Mouse (Mus musculus) heart, embryonic 13.5 days (tissue): ENCODE data around the gene Mapk8. TPM values are rescaled to one million over a fixed set of nuclear protein-coding genes. Genes with fewer than 3 reads are reported as not detected.
A peak's percentile ranks its signal among the peaks of the same experiment; 100 is the strongest.

Experiments
- ATAC-seq: fragments of 200-750 bp; cut with Nextera tagmentation; 2 replicates; pipeline ENCODE4 v1.8.0; 2017; ENCODE audit warnings: moderate TSS enrichment; ENCODE audit not compliant: insufficient number of reproducible peaks, low FRiP score, low TSS enrichment; ENCODE audit errors: extremely low read depth
- H3K27ac ChIP-seq: fragments of 300-500 bp; sonication (generic); replicated peaks from 2 replicates; pipeline ENCODE4 v1.5.1; 2015; ENCODE audit warnings: moderate library complexity, mild to moderate bottlenecking, inconsistent platforms
- H3K27me3 ChIP-seq: fragments of 300-500 bp; sonication (generic); replicated peaks from 2 replicates; pipeline ENCODE4 v1.6.1; 2015; ENCODE audit warnings: mild to moderate bottlenecking, inconsistent platforms
- H3K36me3 ChIP-seq: fragments of 300-500 bp; sonication (generic); 2 replicates; pipeline ENCODE4 v1.6.1; 2015; ENCODE audit warnings: mild to moderate bottlenecking, inconsistent platforms
- H3K4me1 ChIP-seq: fragments of 300-500 bp; sonication (generic); 2 replicates; pipeline ENCODE4 v1.6.1; 2015; ENCODE audit warnings: inconsistent platforms
- H3K4me2 ChIP-seq: fragments of 300-500 bp; sonication (generic); 2 replicates; pipeline ENCODE4 v1.6.1; 2015; ENCODE audit warnings: inconsistent platforms, mild to moderate bottlenecking, moderate library complexity
- H3K4me3 ChIP-seq: fragments of 300-500 bp; sonication (generic); 2 replicates; pipeline ENCODE4 v1.5.1; 2015; ENCODE audit warnings: moderate library complexity, mild to moderate bottlenecking, inconsistent platforms
- H3K9ac ChIP-seq: fragments of 300-500 bp; sonication (generic); 2 replicates; pipeline ENCODE4 v1.6.1; 2015; ENCODE audit warnings: inconsistent platforms, mild to moderate bottlenecking, moderate library complexity
- H3K9me3 ChIP-seq: fragments of 300-500 bp; sonication (generic); 2 replicates; pipeline ENCODE4 v1.6.1; 2016; ENCODE audit warnings: inconsistent platforms
- WGBS: fragments of 180-500 bp; shearing (Covaris S2); methylation state at CpG from one replicate; pipeline ENCODE4 v1.1.7; 2015; ENCODE audit warnings: mixed read lengths; 5-methylcytosine and 5-hydroxymethylcytosine counted together
- polyA plus RNA-seq: library from polyadenylated mRNA; unstranded; fragments of >200 nt; fragmentation: Nextera tagmentation; extraction: Ambion mirVana; gene quantifications from 2 replicates; pipeline ENCODE4 v1.2.1, GENCODE M21; 2015

The Mapk8 gene
- polyA plus RNA-seq, 1 experiment from 2014 or later: 11.1 TPM

GRCm38 (mm10) chr14:33346546-33346945 is 100.4 kb downstream of the Mapk8 start:
- no peaks in the 10 kb centered on the region for H3K36me3 ChIP-seq
- ATAC-seq: no peak
- 55% methylated on average over 6 of the region's 6 CpGs for WGBS
- no peak overlapping the region for H3K9ac ChIP-seq
- no peak overlapping the region for H3K4me2 ChIP-seq
- no peak overlapping the region for H3K4me3 ChIP-seq
- peaks cover 13% of the 10 kb centered on the region for H3K4me1 ChIP-seq
- no peaks in the 10 kb centered on the region for H3K9me3 ChIP-seq
- no peak overlapping the region for H3K27ac ChIP-seq
- peaks cover 71% of the 10 kb centered on the region for H3K27me3 ChIP-seq

- H3K9ac ChIP-seq: no peak overlapping the region
- H3K4me1 ChIP-seq: peaks cover 4% of the 10 kb centered on the region; the same call in 1 of the 2 replicates
- H3K9me3 ChIP-seq: no peaks in the 10 kb centered on the region
- ATAC-seq: no peak
- WGBS: 72% methylated on average over 14 of the region's 14 CpGs
- no peaks in the 10 kb centered on the region for H3K36me3 ChIP-seq
- H3K4me3 ChIP-seq: no peak overlapping the region
- peaks cover 37% of the 10 kb centered on the region for H3K27me3 ChIP-seq
- no peak overlapping the region for H3K27ac ChIP-seq
- no peak overlapping the region for H3K4me2 ChIP-seq
Measured at GRCm38 (mm10) chr14:33343131-33343725, 103.7 kb downstream of the Mapk8 start.

GRCm38 (mm10) chr14:33338684-33339083 is 108.3 kb downstream of the Mapk8 start:
- Histone ChIP-seq H3K36me3 (no peaks in the 10 kb centered on the region), H3K27me3 (peaks cover 16% of the 10 kb centered on the region), H3K4me2 (no peak overlapping the region), H3K27ac (no peak overlapping the region), H3K4me3 (no peak overlapping the region), H3K4me1 (peaks cover 7% of the 10 kb centered on the region; the same call in 1 of the 2 replicates), H3K9ac (no peak overlapping the region), H3K9me3 (no peaks in the 10 kb centered on the region)
- no peak for ATAC-seq
- 71% methylated on average over 5 of the region's 5 CpGs for WGBS

GRCm38 (mm10) chr14:33335733-33336132 is 111.2 kb downstream of the Mapk8 start:
- no peaks in the 10 kb centered on the region for H3K36me3 ChIP-seq
- H3K9ac ChIP-seq: no peak overlapping the region
- H3K4me3 ChIP-seq: no peak overlapping the region
- no peaks in the 10 kb centered on the region for H3K9me3 ChIP-seq
- H3K27me3 ChIP-seq: peaks cover 4% of the 10 kb centered on the region; the same call in 1 of the 2 replicates
- H3K4me2 ChIP-seq: no peak overlapping the region
- no peak overlapping the region for H3K27ac ChIP-seq
- ATAC-seq: no peak
- 54% methylated on average over 6 of the region's 6 CpGs for WGBS
- H3K4me1 ChIP-seq: peaks cover 18% of the 10 kb centered on the region

- 59% methylated on average over 4 of the region's 4 CpGs for WGBS
- Histone ChIP-seq H3K4me3 (no peak overlapping the region), H3K27me3 (peaks cover 4% of the 10 kb centered on the region; the same call in 1 of the 2 replicates), H3K9me3 (no peaks in the 10 kb centered on the region), H3K4me2 (no peak overlapping the region), H3K4me1 (peaks cover 21% of the 10 kb centered on the region), H3K36me3 (no peaks in the 10 kb centered on the region), H3K27ac (no peak overlapping the region), H3K9ac (no peak overlapping the region)
- no peak for ATAC-seq
Measured at GRCm38 (mm10) chr14:33334402-33334801, 112.6 kb downstream of the Mapk8 start.

- H3K27ac ChIP-seq: no peak overlapping the region
- H3K4me2 ChIP-seq: no peak overlapping the region
- 69% methylated on average over 4 of the region's 4 CpGs for WGBS
- no peak overlapping the region for H3K9ac ChIP-seq
- peaks cover 24% of the 10 kb centered on the region for H3K4me1 ChIP-seq
- no peaks in the 10 kb centered on the region for H3K9me3 ChIP-seq
- H3K4me3 ChIP-seq: no peak overlapping the region
- ATAC-seq: no peak
- H3K27me3 ChIP-seq: peaks cover 4% of the 10 kb centered on the region; the same call in 1 of the 2 replicates
- H3K36me3 ChIP-seq: no peaks in the 10 kb centered on the region
Measured at GRCm38 (mm10) chr14:33333833-33334232, 113.1 kb downstream of the Mapk8 start.

- no peak overlapping the region for H3K27ac ChIP-seq
- peaks cover 36% of the 10 kb centered on the region for H3K4me1 ChIP-seq
- H3K27me3 ChIP-seq: no peaks in the 10 kb centered on the region
- ATAC-seq: no peak
- no peak overlapping the region for H3K4me3 ChIP-seq
- no peak overlapping the region for H3K4me2 ChIP-seq
- no peaks in the 10 kb centered on the region for H3K36me3 ChIP-seq
- H3K9me3 ChIP-seq: no peaks in the 10 kb centered on the region
- WGBS: 23% methylated on average over 4 of the region's 4 CpGs
- H3K9ac ChIP-seq: no peak overlapping the region
Measured at GRCm38 (mm10) chr14:33331627-33332026, 115.3 kb downstream of the Mapk8 start.

- ATAC-seq: no peak
- no peaks in the 10 kb centered on the region for H3K36me3 ChIP-seq
- H3K27me3 ChIP-seq: no peaks in the 10 kb centered on the region
- H3K4me3 ChIP-seq: no peak overlapping the region
- no peak overlapping the region for H3K9ac ChIP-seq
- H3K4me1 ChIP-seq: peaks cover 34% of the 10 kb centered on the region
- H3K27ac ChIP-seq: no peak overlapping the region
- no peaks in the 10 kb centered on the region for H3K9me3 ChIP-seq
- WGBS: 30% methylated on average over 4 of the region's 4 CpGs
- H3K4me2 ChIP-seq: no peak overlapping the region
Measured at GRCm38 (mm10) chr14:33330986-33331385, 116.0 kb downstream of the Mapk8 start.

GRCm38 (mm10) chr14:33329297-33329805 is 117.6 kb downstream of the Mapk8 start:
- Histone ChIP-seq H3K9ac (no peak overlapping the region), H3K27ac (no peak overlapping the region), H3K4me1 (peaks cover 29% of the 10 kb centered on the region), H3K4me3 (no peak overlapping the region), H3K4me2 (no peak overlapping the region), H3K27me3 (peaks cover 1% of the 10 kb centered on the region; the same call in 1 of the 2 replicates), H3K36me3 (no peaks in the 10 kb centered on the region), H3K9me3 (no peaks in the 10 kb centered on the region)
- ATAC-seq: no peak
- 83% methylated on average over 5 of the region's 5 CpGs for WGBS

GRCm38 (mm10) chr14:33328369-33328768 is 118.6 kb downstream of the Mapk8 start:
- Histone ChIP-seq H3K9me3 (no peaks in the 10 kb centered on the region), H3K4me2 (peak overlapping the region; percentile 36), H3K27me3 (peaks cover 11% of the 10 kb centered on the region), H3K36me3 (no peaks in the 10 kb centered on the region), H3K4me3 (no peak overlapping the region), H3K4me1 (peaks cover 29% of the 10 kb centered on the region), H3K9ac (no peak overlapping the region), H3K27ac (peak overlapping the region; percentile 1; the same call in 1 of the 2 replicates)
- 28% methylated on average over 5 of the region's 5 CpGs for WGBS
- peak; percentile 28; the same call in 1 of the 2 replicates for ATAC-seq
